Mouse (Mus musculus): ENCODE data around the gene Phox2b. TPM values are rescaled to one million over a fixed set of nuclear protein-coding genes. Genes with fewer than 3 reads are reported as not detected.

Phox2b gene
- polyA plus RNA-seq (2012; fragmentation: generic; extraction: Trizol): not detected

GRCm38 (mm10) chr5:67098733-67099323, at the start of gene Phox2b:
Gene Phox2b, minus strand, starts transcription at chr5:67099301.

Other genes with a start within 250 kb of the Phox2b start
- 10 to 100 TPM; 21.1 to 28.2 TPM for gene Tmem33, start 161.3 kb upstream of the Phox2b start, polyA plus RNA-seq (2012; fragmentation: generic; extraction: Trizol)
- 10 to 100 TPM in 1 of 2 experiments, 1 to 10 TPM in 1; 2.2 to 20.2 TPM for gene Slc30a9, start 207.7 kb upstream of the Phox2b start, polyA plus RNA-seq (2012; fragmentation: generic; extraction: Trizol)

All from C3H10T1/2 (cell line).